Mouse (Mus musculus) fat pad, adult 2 months (tissue): ENCODE results near the gene Ablim1.

Experiments used
- DNase-seq: peaks from one replicate; pipeline ENCODE4 v3.0.0-alpha.2; 2011; ENCODE audit warnings: low read depth, low spot score; ENCODE audit errors: extremely low read depth

Gene Ablim1

DNA sequence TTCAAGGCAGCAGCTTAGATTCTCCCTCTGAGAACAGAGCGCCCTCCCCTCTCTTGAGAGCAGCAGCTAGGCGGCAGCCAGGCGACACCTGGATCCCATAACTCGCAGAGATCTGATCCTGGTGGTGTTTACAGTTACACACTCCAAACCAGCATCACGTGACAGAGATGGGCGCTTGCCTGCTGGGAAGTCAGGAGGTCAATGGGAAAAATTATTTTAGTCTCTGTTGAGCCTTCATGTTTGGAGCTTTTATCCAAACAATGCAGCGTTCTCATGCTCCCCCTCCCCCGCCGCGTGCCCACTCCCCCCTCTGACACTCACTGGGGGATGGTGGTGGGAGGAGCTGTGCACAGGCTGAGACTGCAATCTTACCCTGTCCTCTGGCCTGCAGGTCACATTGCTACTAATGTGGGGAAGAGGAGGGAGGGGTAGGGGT lies 317.5 kb downstream of the Ablim1 start:
- no peak for DNase-seq

DNA sequence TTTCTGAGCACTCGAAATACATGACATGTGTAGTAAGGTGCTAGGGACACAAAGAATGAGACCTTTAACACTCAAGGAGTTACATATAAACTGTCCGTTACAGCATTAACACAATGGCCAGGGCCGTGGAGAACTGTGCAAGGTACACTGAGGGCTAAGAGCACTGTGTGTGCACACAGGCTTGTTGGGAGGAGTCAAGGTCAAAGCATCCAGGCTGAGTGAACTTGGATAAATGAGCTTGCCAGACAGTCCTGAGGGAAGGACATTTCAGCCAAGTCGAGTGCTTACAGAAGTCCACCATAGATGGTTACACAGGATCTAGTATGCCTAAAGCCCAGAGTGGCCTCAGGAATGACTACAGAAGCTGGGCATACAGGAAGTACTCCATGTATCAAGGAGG lies 319.3 kb downstream of the Ablim1 start:
- DNase-seq = no peak

DNA sequence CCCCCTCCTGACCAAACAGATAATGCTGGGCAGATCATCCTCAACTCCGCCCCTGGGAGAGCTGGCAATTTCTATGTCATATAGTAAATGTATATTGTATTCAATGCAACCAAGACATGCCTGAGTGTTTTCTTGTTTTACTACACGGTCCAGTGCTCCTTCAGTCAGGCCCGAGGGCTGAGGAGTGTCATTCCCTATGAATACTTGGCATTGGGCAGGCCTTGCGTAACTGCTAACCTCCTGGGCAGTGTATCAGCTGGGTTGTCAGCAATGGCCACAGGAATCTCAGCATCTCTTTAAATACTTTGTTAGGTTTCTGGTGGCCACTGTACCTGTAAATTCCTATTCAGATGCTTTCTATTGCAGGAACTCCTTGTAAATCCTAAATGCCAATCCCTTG lies 320.1 kb downstream of the Ablim1 start:
- DNase-seq = no peak

DNA sequence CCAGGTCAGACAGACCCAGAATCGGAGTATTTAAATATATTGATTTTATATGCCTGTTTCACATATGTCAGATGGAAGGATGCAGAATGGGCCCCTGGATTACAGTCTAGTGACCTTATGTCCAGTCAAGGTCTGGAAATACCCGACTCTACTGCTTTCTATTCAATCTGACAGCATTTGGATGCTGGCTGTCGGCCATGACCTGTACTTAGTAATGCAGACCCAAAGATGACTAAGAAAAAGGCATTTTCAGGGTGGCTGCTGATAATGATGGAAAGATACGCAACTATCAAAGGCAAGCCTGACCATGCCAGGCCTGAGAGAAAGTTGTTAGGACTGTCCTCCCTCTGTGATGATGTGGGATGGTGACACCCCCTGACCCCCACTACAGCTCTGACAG lies 321.0 kb downstream of the Ablim1 start:
- no peak for DNase-seq

DNA sequence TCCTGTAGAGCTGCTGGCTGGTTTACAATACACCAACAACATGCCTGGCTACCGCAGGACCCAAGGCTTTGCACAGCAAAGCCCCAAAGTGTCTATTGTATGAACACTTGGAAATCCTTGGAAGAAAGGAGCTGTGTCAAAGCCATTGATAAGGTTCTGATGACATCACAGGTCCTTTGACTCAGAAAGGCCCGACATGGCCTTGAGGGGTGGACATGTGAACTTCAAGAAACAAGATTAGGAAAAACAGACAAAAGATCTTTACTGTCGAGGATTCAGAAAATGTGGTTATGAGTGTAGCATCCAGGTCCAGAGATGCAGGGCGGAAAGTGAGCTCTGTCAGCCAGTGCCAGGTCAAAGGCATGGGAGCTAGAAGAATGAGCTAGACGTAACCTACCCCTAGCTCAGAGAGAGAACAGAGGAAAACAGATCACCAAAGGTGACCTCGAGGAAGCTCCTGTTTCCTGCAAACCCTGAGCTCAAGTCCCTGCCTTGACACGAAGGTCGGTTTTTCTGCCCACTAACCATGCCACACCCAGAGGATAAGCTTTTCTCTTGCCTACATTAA lies 321.7 kb downstream of the Ablim1 start:
- no peak for DNase-seq

DNA sequence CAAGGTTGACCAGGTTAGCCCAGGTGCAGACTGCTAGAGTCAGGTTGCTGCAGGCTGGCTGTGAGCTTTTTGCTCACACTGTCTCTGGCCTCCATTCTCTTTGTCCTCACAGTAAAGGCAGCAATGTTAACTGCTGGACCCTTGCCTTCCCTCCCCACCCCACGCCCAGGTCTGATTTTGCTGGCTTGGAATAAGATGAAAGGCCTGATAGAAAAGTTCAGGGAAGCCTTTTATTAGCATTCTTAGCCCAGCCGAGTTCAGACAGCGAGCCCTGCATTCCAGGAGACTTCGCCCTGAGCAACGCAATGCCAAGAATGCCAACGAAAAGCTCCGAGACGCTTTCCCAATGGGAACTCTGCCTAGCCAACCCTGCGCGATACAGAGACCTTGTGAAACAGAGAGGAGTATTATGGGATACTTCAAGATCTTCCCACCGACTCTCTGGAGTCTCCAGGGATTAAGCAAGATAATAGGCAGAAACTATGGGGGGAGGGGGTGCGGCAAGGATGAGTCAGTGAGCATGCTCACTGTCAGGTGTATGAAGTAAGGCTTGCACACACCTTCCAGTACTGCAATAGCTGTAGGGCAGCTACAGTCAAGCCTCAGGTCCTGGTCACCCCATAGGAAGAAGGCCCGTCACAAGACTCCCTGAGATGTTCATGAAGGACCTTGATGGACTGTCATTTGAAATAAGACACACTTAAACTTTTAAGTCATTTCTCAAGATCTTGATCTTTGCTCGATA lies 324.2 kb downstream of the Ablim1 start:
- no peak for DNase-seq

DNA sequence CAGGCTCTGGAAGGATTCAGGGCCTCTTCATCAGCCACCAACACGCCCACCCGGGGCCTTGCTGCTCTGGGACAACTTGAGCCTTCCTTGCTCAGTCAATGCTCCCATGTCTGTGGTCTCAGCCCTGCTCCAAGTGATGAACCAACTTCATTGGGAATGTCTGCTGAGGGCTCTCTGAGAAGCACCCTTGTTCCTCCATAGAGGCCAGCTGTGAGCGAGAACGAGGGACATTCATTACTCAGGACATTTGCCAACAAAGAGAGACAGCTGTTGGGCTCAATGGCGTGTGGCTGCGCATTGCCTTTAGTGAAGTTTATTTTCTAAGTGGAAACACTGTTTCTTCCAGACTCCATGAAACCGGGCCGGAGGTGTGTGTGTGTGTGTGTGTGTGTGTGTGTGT lies 325.5 kb downstream of the Ablim1 start:
- no peak for DNase-seq

DNA sequence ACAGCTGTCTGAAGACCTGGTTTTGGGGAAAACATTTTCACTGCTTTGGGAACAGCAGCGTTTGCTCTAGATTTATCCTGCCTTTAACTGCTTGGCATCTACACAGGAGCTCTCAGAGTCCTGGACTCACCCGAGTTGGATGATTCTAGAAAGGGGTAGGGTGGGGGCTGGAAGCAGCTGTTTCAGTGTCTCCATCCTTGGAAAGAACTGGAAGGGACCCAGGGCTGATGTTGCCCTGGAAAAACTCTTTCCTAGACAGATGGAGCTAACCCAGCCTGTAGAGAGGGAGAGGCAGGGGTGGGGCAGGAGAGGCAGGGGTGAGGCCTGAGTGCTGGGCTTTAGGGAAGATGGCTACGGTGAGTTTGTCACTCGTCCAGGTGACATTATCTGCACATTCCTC lies 330.5 kb downstream of the Ablim1 start:
- DNase-seq = no peak

DNA sequence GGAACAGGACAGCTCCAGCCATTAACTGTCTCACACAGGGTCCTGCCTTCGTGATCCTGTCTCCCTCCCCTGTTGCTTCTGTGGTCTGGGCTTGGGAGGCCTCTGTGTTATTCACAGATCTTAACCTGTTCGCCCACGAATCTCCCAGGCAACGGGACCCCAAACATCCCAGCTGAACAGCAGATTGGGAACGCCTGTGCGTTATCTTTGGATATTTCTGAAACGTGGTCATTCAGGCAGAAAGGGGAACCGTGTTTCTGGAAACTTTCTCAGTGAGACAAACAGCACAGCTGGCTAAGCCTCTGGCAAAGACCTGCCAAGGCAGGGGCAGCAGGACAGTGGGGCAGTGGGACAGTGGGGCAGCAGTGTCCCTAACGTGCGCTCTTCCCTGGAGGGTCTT lies 331.0 kb downstream of the Ablim1 start:
- no peak for DNase-seq
